Mouse (Mus musculus) heart, embryonic 15.5 days (tissue): ENCODE measurements around the gene Stoml3. TPM values are rescaled to one million over a fixed set of nuclear protein-coding genes. Genes with fewer than 3 reads are reported as not detected.

Experiments
- ATAC-seq: fragments of 200-750 bp; cut with Nextera tagmentation; replicated peaks from 2 replicates; pipeline ENCODE4 v1.8.0; 2017; ENCODE audit warnings: low read depth, moderate TSS enrichment; ENCODE audit not compliant: insufficient number of reproducible peaks, insufficient read depth, low FRiP score
- H3K27ac ChIP-seq: fragments of 300-500 bp; sonication (generic); 2 replicates; pipeline ENCODE4 v1.5.1; 2015; ENCODE audit warnings: mild to moderate bottlenecking, inconsistent platforms
- H3K27me3 ChIP-seq: fragments of 300-500 bp; sonication (generic); 2 replicates; pipeline ENCODE4 v1.6.1; 2015; ENCODE audit warnings: inconsistent platforms
- H3K36me3 ChIP-seq: fragments of 300-500 bp; sonication (generic); 2 replicates; pipeline ENCODE4 v1.6.1; 2015; ENCODE audit warnings: mild to moderate bottlenecking, inconsistent platforms
- H3K4me1 ChIP-seq: fragments of 300-500 bp; sonication (generic); replicated peaks from 2 replicates; pipeline ENCODE4 v1.6.1; 2015; ENCODE audit warnings: inconsistent platforms
- H3K4me2 ChIP-seq: fragments of 300-500 bp; sonication (generic); 2 replicates; pipeline ENCODE4 v1.6.1; 2015; ENCODE audit warnings: inconsistent platforms, mild to moderate bottlenecking, moderate library complexity
- H3K4me3 ChIP-seq: fragments of 300-500 bp; sonication (generic); 2 replicates; pipeline ENCODE4 v1.5.1; 2015; ENCODE audit warnings: mild to moderate bottlenecking, inconsistent platforms
- H3K9ac ChIP-seq: fragments of 300-500 bp; sonication (generic); 2 replicates; pipeline ENCODE4 v1.6.1; 2015; ENCODE audit warnings: mild to moderate bottlenecking, inconsistent platforms
- H3K9me3 ChIP-seq: fragments of 300-500 bp; sonication (generic); replicated peaks from 2 replicates; pipeline ENCODE4 v1.6.1; 2016; ENCODE audit warnings: inconsistent platforms
- WGBS: fragments of 180-500 bp; shearing (Covaris S2); methylation state at CpG from one replicate; pipeline ENCODE4 v1.1.7; 2015; ENCODE audit warnings: mixed read lengths; 5-methylcytosine and 5-hydroxymethylcytosine counted together
- polyA plus RNA-seq: library from polyadenylated mRNA; unstranded; fragments of >200 nt; fragmentation: Nextera tagmentation; extraction: Ambion mirVana; gene quantifications from 2 replicates; pipeline ENCODE4 v1.2.1, GENCODE M21; 2015

Stoml3 gene
- polyA plus RNA-seq = 0.18 TPM in 1 of 2 replicates, not detected in the other

DNA sequence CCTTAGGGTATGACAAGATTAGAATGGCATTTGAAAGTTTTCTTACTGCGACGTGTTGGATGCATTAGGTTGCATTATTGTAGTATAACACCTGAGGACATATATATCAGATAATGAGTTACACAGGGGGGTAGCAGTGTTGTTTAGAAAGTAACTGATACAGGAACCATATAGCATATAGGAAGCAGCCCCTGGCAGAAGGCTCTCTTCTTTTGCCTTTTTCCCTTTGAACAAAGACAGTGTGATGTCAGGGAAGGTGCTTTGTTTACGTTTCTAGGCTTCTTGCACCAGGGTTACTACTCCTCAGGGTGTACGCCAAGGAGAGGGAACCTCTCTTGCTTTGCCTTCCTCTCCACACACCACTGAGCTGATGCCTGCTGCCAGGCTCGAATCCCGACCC, at the start of gene Stoml3:
Gene Stoml3 (plus strand): TSS at position 301 of the 400 bp plus-strand sequence.
- Histone ChIP-seq H3K4me1 (peaks cover 20% of the 10 kb centered on the region), H3K9me3 (no peaks in the 10 kb centered on the region), H3K27me3 (no peaks in the 10 kb centered on the region), H3K4me2 (no peak within 1 kb of the TSS), H3K36me3 (no peaks in the 10 kb centered on the region), H3K9ac (no peak within 1 kb of the TSS), H3K4me3 (no peak within 1 kb of the TSS), H3K27ac (peak within 1 kb of the TSS; percentile 62)
- no peak for ATAC-seq
- 74% methylated on average over 6 of the region's 6 CpGs for WGBS

DNA sequence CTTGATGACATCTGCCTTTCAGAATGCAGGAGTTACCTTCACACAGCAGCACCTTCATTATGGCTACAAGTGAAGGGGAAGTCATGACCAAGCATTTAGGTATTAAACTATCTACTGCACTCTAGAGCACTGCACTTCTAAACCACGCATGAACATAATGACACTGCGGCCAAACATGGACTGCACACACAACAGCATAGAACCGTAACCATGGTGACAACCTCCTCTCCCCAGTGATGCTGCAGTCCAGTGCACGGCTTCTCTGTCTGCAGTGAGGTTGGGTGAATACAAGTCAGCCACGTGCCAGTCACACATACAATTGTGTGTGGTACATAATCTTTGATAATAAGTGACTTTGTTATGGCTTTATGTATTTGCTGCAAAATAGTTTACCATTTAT, 42.9 kb upstream of the Stoml3 start:
- Histone ChIP-seq H3K9ac (no peak overlapping the region), H3K27ac (no peak overlapping the region), H3K27me3 (no peaks in the 10 kb centered on the region), H3K4me2 (no peak overlapping the region), H3K4me1 (no peaks in the 10 kb centered on the region), H3K4me3 (no peak overlapping the region), H3K9me3 (no peaks in the 10 kb centered on the region), H3K36me3 (peaks cover 8% of the 10 kb centered on the region; the same call in 1 of the 2 replicates)
- ATAC-seq = no peak
- WGBS = 83% methylated on average over 5 of the region's 5 CpGs

DNA sequence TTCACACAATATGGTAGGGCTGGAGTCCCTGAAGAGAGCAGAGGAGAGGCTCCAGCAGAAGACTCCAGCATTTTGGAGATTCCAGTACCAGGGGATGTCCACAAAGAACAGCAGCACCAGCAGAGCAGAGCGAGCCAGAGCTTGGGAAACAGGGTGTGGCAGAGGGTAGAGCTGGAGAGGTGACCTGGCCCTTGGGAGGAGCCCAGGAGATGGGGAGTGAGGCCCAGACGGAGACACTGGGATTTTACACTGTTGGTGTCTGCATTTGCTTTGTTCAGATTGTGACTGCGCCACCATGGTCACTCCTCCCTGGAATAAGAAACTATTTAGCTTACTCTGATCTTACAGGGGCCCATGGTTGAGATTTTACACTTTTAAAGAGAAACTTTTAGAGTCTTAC, 41.7 kb upstream of the Stoml3 start:
- Histone ChIP-seq H3K27me3 (no peaks in the 10 kb centered on the region), H3K36me3 (peaks cover 20% of the 10 kb centered on the region), H3K4me2 (no peak overlapping the region), H3K9me3 (no peaks in the 10 kb centered on the region), H3K9ac (no peak overlapping the region), H3K4me1 (0 out of 2 replicates have a peak, but pooled peaks cover 3% of the 10 kb centered on the region), H3K27ac (no peak overlapping the region), H3K4me3 (no peak overlapping the region)
- 86% methylated on average over 3 of the region's 3 CpGs for WGBS
- ATAC-seq = no peak

DNA sequence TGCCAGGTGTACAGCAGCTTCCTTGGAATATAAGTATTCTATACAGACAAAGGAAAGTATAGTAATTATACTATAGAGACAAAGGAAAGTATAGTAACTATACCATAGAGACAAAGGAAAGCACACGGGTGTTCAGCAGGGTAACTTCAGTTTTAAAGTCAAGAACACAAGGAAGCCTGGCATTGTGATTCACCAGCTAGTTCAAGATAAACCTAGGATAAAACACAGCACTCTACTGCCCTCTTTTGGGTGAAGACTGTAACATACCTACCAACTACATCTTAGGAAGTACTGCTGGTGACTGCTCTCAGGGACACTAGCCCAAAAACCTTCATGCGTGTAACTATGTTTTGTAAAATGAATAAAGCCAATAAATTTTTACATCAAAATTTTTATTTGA, 40.2 kb upstream of the Stoml3 start:
- WGBS = 24% methylated on average over 2 of the region's 2 CpGs
- Histone ChIP-seq H3K9ac (no peak overlapping the region), H3K4me1 (0 out of 2 replicates have a peak, but pooled peaks cover 3% of the 10 kb centered on the region), H3K9me3 (no peaks in the 10 kb centered on the region), H3K4me2 (no peak overlapping the region), H3K36me3 (peaks cover 34% of the 10 kb centered on the region), H3K4me3 (no peak overlapping the region), H3K27me3 (no peaks in the 10 kb centered on the region), H3K27ac (no peak overlapping the region)
- no peak for ATAC-seq

DNA sequence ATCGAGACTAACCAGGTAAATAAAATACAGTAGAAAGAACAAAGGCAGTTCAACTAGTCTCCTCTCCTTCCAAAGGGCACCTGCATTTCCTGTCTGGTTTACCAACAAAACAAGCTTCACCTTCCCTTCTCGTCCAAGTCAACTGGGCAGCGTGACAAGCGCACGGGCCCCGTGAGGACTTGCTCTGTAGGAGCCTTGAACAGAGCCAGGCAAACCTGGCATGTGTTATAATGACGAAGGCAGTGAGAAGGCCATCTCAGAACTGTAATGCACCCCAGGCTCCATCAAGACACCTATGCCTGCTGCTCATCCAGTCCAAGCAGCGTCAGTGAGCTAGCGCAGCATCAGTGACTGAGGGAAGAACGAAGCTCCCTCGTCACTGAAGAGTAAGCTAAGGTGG, 37.8 kb upstream of the Stoml3 start:
- H3K4me1 ChIP-seq = 0 out of 2 replicates have a peak, but pooled peaks cover 3% of the 10 kb centered on the region
- ATAC-seq = no peak
- no peaks in the 10 kb centered on the region for H3K9me3 ChIP-seq
- H3K4me2 ChIP-seq = no peak overlapping the region
- no peak overlapping the region for H3K9ac ChIP-seq
- no peak overlapping the region for H3K4me3 ChIP-seq
- no peak overlapping the region for H3K27ac ChIP-seq
- 89% methylated on average over 11 of the region's 11 CpGs for WGBS
- H3K36me3 ChIP-seq = peaks cover 56% of the 10 kb centered on the region
- H3K27me3 ChIP-seq = no peaks in the 10 kb centered on the region

DNA sequence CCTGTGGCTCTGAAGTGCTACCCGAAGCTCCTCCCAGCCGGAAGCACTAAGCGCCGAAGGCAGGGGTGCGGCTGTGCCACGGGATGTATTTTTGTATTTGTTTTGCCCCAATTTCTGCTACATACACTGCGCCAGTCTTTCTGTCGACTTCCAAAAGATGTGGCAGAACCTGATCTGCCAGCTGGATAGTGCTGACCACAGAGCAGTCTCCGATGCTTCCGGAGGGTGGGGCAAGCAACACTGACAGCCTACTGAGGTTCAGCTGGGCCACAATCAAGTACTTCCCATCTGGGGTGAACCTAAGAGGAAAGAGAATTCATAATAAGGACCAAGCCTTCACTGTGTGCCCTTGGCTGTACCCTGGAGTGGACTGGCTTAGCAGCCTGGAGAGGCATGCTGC, 36.1 kb upstream of the Stoml3 start:
- H3K9me3 ChIP-seq = no peaks in the 10 kb centered on the region
- no peak overlapping the region for H3K27ac ChIP-seq
- H3K36me3 ChIP-seq = peaks cover 73% of the 10 kb centered on the region
- WGBS = 92% methylated on average over 10 of the region's 10 CpGs
- no peaks in the 10 kb centered on the region for H3K27me3 ChIP-seq
- 0 out of 2 replicates have a peak, but pooled peaks cover 3% of the 10 kb centered on the region for H3K4me1 ChIP-seq
- no peak overlapping the region for H3K9ac ChIP-seq
- no peak for ATAC-seq
- no peak overlapping the region for H3K4me3 ChIP-seq
- no peak overlapping the region for H3K4me2 ChIP-seq

DNA sequence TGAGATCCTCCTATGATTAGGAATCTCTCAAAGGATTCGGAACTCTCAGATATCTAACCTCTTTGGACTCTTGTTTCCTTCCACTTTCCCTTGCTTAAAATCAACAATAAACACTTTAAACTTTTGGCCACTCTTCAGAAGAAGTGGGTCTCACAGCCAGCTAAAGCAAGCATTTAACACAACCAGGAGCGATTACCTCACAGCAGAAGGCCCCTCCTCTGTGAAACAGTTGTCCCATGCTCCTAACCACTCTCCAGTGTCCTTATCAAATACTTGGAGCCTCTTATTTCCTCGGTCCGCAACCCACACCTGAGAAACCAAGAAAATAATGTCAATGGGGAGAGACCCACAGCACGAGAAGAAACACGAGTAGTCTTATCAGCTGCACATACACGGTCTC, 35.1 kb upstream of the Stoml3 start:
- ATAC-seq = no peak
- 0 out of 2 replicates have a peak, but pooled peaks cover 3% of the 10 kb centered on the region for H3K4me1 ChIP-seq
- H3K4me3 ChIP-seq = no peak overlapping the region
- H3K9ac ChIP-seq = no peak overlapping the region
- no peak overlapping the region for H3K4me2 ChIP-seq
- WGBS = 85% methylated on average over 7 of the region's 7 CpGs
- no peaks in the 10 kb centered on the region for H3K27me3 ChIP-seq
- H3K27ac ChIP-seq = no peak overlapping the region
- peaks cover 83% of the 10 kb centered on the region for H3K36me3 ChIP-seq
- H3K9me3 ChIP-seq = no peaks in the 10 kb centered on the region

DNA sequence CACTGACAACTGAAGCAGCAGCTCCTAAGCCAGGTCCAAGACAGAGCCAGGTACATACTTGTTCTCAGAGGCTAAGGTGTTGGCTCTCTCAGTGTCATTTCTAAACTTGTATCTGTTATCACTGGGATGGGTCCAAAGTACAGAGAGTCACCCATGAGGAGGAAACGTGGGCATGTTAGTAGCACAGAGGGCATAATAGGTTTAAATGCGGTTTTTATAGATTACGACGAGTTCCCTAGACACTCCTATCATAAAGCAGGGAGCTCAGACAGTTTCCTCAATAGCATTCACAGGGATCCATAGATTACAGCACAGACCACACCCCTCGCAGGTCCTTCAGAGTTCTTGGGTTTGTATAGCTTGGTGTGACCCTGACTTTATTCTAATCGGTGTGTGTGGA, 34.4 kb upstream of the Stoml3 start:
- Histone ChIP-seq H3K27me3 (no peaks in the 10 kb centered on the region), H3K4me2 (no peak overlapping the region), H3K36me3 (peaks cover 88% of the 10 kb centered on the region), H3K4me1 (0 out of 2 replicates have a peak, but pooled peaks cover 3% of the 10 kb centered on the region), H3K9ac (no peak overlapping the region), H3K9me3 (no peaks in the 10 kb centered on the region), H3K27ac (no peak overlapping the region), H3K4me3 (no peak overlapping the region)
- no peak for ATAC-seq
- WGBS = 86% methylated on average over 6 of the region's 6 CpGs

DNA sequence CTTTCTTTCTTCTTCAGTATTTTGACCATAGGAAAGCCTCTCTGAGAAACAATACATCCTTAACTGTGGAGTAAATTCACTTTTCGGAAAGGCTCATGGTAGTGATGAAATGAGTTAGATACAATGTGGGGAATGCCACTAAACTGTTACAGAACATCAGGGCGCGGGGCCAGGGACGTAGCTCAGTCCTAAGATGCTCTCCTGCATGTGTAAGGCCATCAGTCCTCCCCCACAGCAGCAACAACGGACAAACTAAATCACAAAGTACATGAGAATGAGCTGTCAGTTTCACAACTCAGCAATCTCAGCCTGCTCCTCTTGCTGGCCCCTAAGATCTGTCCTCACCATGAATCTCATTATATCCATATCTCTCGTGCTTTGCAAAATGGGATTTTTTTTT, 33.9 kb upstream of the Stoml3 start:
- Histone ChIP-seq H3K4me3 (no peak overlapping the region), H3K4me1 (0 out of 2 replicates have a peak, but pooled peaks cover 3% of the 10 kb centered on the region), H3K4me2 (no peak overlapping the region), H3K36me3 (peaks cover 88% of the 10 kb centered on the region), H3K9me3 (no peaks in the 10 kb centered on the region), H3K9ac (no peak overlapping the region), H3K27me3 (no peaks in the 10 kb centered on the region), H3K27ac (no peak overlapping the region)
- 75% methylated on average over 6 of the region's 6 CpGs for WGBS
- no peak for ATAC-seq

DNA sequence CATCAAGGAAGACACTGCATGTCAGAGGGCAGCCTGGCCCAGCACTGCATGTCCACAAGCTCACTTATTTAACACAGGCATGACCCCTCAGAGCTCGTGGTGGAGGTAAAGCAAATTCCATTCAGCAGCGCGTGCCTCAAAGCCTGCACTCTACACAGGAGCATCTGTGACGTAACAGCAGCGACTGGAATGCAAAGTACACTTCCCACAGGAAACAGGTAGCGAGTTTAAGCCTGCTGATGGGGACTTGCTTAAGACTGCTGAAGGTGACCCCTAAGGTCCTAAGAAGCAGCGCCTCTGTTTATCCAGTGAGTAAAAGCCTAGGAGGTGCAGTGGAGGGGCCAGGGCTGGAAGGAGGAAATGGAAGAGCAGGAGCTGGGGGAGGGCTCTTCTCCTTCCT, 33.5 kb upstream of the Stoml3 start:
- H3K27me3 ChIP-seq = no peaks in the 10 kb centered on the region
- H3K9me3 ChIP-seq = no peaks in the 10 kb centered on the region
- H3K4me1 ChIP-seq = 0 out of 2 replicates have a peak, but pooled peaks cover 3% of the 10 kb centered on the region
- H3K4me3 ChIP-seq = no peak overlapping the region
- H3K9ac ChIP-seq = no peak overlapping the region
- H3K4me2 ChIP-seq = no peak overlapping the region
- ATAC-seq = no peak
- H3K36me3 ChIP-seq = peaks cover 86% of the 10 kb centered on the region
- whole genome bisulfite sequencing = 71% methylated on average over 7 of the region's 7 CpGs
- H3K27ac ChIP-seq = no peak overlapping the region

DNA sequence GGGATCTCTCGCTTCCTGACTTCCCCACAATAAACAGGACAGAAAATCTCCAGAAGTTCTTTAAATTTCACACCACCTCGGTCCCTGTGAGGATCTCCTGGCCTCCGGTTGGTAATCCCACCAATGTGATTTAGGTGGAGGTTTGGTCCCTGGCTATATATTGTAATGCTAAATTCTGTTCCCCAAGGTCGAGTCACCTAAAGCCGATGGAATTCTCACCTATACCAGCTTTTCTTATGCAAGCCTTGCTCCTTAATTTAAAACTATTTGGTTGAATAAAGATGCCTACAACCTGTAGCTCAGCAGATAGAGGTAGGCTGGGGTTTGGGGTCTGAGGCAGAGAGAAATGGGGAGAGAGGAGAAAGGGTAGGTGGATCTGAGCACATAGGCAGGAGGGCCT, 30.7 kb upstream of the Stoml3 start:
- Histone ChIP-seq H3K27me3 (no peaks in the 10 kb centered on the region), H3K4me2 (no peak overlapping the region), H3K4me3 (no peak overlapping the region), H3K27ac (no peak overlapping the region), H3K9me3 (no peaks in the 10 kb centered on the region), H3K36me3 (peaks cover 68% of the 10 kb centered on the region), H3K9ac (no peak overlapping the region), H3K4me1 (peaks cover 15% of the 10 kb centered on the region)
- ATAC-seq = no peak
- 63% methylated on average over 5 of the region's 5 CpGs for WGBS

DNA sequence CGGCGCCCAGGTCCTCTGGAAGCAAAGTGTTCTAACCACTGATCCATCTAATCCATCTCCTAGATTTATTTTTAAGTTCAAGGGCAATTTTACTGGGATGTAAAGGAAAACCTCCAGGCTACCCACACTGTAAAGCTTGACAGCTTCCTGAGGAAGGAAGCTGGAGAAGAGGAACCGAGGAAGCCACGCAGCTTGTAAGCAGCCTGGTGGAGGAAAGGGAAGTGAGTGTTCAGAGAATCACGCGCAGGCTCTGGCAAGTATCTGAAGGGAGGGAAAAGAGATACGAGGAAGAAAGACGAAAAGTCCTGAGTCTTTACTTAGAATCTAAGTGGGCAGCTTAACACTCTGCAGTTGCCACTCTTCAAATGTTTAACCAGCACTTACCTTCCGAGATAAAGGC, 28.3 kb upstream of the Stoml3 start:
- Histone ChIP-seq H3K27ac (no peak overlapping the region), H3K27me3 (no peaks in the 10 kb centered on the region)
- 66% methylated on average over 9 of the region's 9 CpGs for WGBS

More for the DNA sequence above, 28.3 kb upstream of the Stoml3 start:
- H3K36me3 ChIP-seq = peaks cover 45% of the 10 kb centered on the region
- ATAC-seq = no peak
- H3K9ac ChIP-seq = no peak overlapping the region
- no peaks in the 10 kb centered on the region for H3K9me3 ChIP-seq
- H3K4me2 ChIP-seq = no peak overlapping the region
- H3K4me3 ChIP-seq = no peak overlapping the region
- peaks cover 19% of the 10 kb centered on the region for H3K4me1 ChIP-seq
